Mouse (Mus musculus): ENCODE data around the gene Tmcc3.

- TF ChIP-seq CTCF (IDR thresholded peaks at IDR 0.05; ENCODE audit: low read depth) (no peak), EP300 (IDR thresholded peaks at IDR 0.05; ENCODE audit: low read depth) (no peak)
Observed at GRCm38 (mm10) chr10:94546617-94547016, 234.9 kb downstream of the Tmcc3 start.

Measured in heart, postnatal 0 days (tissue).